Mouse (Mus musculus) Muller cell, postnatal 12 days (primary cell): ENCODE data around the gene Aim2.
"Not testable (repeated sequence)": the region's sequence is repeated elsewhere in the genome, so short reads cannot be mapped to it uniquely, and the experiment has no call there.

Experiments
- DNase-seq: peaks from one replicate; pipeline ENCODE4 v3.0.0-alpha.2; 2015; ENCODE audit errors: inconsistent ontology term

Gene Aim2

DNA sequence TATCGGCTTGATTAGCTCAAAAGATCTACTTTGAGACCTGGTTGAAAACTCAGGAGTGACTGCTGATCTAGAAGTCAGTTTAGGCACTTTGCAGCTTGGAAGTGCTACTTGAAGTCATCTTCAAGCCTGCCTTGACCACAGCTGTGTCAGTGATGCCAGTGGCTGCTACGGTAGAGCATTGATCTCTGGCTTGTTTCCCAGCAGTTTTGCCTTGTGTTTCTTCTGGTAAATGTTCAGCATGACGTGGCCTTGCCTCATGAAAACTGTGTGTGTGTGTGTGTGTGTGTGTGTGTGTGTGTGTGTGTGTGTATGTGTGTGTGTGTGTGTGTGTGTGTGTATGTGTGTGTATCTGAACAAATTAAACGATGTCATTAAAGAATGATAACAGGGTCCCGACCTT is 106.1 kb downstream of the Aim2 start:
- no peak for DNase-seq

DNA sequence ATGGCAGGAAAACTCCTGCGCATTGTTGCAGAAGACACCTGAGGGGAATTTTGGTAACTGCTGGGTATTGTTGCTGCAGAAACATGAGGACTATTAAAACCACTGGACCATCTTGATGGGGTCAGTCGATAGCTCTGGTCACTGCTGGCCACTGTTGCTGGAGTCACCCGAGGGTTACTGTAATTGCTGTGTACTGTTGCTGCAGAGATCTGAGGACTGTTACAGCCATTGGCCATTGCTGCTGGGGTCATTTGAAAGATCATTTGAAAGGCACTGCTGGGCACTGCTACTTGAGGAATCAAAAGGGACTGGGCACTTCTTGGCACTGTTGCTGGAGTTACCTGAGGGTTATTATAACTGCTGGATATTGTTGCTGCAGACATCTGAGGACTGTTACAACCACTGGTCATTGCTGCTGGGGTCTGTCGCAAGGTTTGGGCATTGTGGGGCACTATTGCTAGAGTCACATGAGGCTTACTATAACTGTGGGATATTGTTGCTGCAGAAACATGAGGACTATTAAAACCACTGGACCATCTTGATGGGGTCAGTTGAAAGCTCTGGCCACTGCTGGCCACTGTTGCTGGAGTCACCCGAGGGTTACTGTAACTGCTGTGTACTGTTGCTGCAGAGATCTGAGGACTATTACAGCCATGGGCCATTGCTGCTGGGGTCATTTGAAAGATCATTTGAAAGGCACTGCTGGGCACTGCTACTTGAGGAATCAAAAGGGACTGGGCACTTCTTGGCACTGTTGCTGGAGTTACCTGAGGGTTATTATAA is 129.9 kb downstream of the Aim2 start:
- DNase-seq: not testable (repeated sequence)

DNA sequence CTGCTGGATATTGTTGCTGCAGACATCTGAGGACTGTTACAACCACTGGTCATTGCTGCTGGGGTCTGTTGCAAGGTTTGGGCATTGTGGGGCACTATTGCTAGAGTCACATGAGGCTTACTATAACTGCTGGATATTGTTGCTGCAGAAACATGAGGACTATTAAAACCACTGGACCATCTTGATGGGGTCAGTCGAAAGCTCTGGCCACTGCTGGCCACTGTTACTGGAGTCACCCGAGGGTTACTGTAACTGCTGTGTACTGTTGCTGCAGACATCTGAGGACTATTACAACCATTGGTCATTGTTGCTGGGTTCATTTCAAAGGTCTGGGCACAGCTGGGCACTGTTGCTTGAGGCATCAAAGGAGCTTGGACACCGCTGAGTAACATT is 130.5 kb downstream of the Aim2 start:
- not testable (repeated sequence) for DNase-seq

- not testable (repeated sequence) for DNase-seq
These were observed 140.3 kb downstream of the Aim2 start, which contains the start of gene Ifi206 for GRCm38 (mm10) chr1:173490812-173491480. TSS of gene Ifi206 (minus strand) at chr1:173491041.

- not testable (repeated sequence) for DNase-seq
These were observed 140.8 kb downstream of the Aim2 start for GRCm38 (mm10) chr1:173491483-173491882.

- DNase-seq: not testable (repeated sequence)
These were observed 159.9 kb downstream of the Aim2 start for GRCm38 (mm10) chr1:173510595-173510994.
